Mouse (Mus musculus): ENCODE measurements at regions not wholly inside any gene's neighbourhood (a gene's known extent, or its start where the extent isn't known, plus 50 kb on each side); places are given as distances from the start of the nearest gene placed in this dataset.
"Not testable (repeated sequence)": the region's sequence is repeated elsewhere in the genome, so short reads cannot be mapped to it uniquely, and the experiment has no call there.

GRCm38 (mm10) chr8:102223097-102223496 lies 562.3 kb downstream of the Cdh11 start:
- no peak for DNase-seq (ENCODE audit: low spot score in 2 of 2)

GRCm38 (mm10) chr8:102205633-102206032 lies 579.8 kb downstream of the Cdh11 start:
- DNase-seq (ENCODE audit: low spot score in 2 of 2), result no peak

GRCm38 (mm10) chr8:102159541-102160197 lies 625.8 kb downstream of the Cdh11 start:
- DNase-seq (ENCODE audit: low spot score in 2 of 2), result no peak

- no peak for DNase-seq (ENCODE audit: low spot score in 2 of 2)
Observed at GRCm38 (mm10) chr8:102118657-102119056, 666.8 kb downstream of the Cdh11 start.

GRCm38 (mm10) chr8:102116846-102117403 lies 668.5 kb downstream of the Cdh11 start:
- DNase-seq (ENCODE audit: low spot score in 2 of 2), result no peak

GRCm38 (mm10) chr8:102103773-102104172 lies 681.7 kb downstream of the Cdh11 start:
- DNase-seq (ENCODE audit: low spot score in 2 of 2), result no peak

GRCm38 (mm10) chr8:102096726-102097125 lies 688.7 kb downstream of the Cdh11 start:
- DNase-seq (ENCODE audit: low spot score in 2 of 2), result no peak

- DNase-seq (ENCODE audit: low spot score in 2 of 2), result no peak
Observed at GRCm38 (mm10) chr8:102085927-102086326, 699.5 kb downstream of the Cdh11 start.

- DNase-seq (ENCODE audit: low spot score in 2 of 2), result no peak
Observed at GRCm38 (mm10) chr8:102075611-102076010, 709.8 kb downstream of the Cdh11 start.

GRCm38 (mm10) chr8:102064137-102064536 lies 721.3 kb downstream of the Cdh11 start:
- no peak for DNase-seq (ENCODE audit: low spot score in 2 of 2)

- DNase-seq (ENCODE audit: low spot score in 2 of 2), result no peak
Observed at GRCm38 (mm10) chr8:102053429-102053828, 732.0 kb downstream of the Cdh11 start.

- no peak for DNase-seq (ENCODE audit: low spot score in 2 of 2)
Observed at GRCm38 (mm10) chr8:102026956-102027927, 758.2 kb downstream of the Cdh11 start.

GRCm38 (mm10) chr8:102024472-102024871 lies 761.0 kb downstream of the Cdh11 start:
- DNase-seq (ENCODE audit: low spot score in 2 of 2), result no peak

- DNase-seq (ENCODE audit: low spot score in 2 of 2), result no peak
Observed at GRCm38 (mm10) chr8:102017776-102018175, 767.7 kb downstream of the Cdh11 start.

GRCm38 (mm10) chr8:102000326-102001016 lies 785.0 kb downstream of the Cdh11 start:
- DNase-seq (ENCODE audit: low spot score in 2 of 2), result no peak

GRCm38 (mm10) chr8:101996761-101997160 lies 788.7 kb downstream of the Cdh11 start:
- DNase-seq (ENCODE audit: low spot score in 2 of 2), result not testable (repeated sequence)

GRCm38 (mm10) chr8:101956832-101957231 lies 828.6 kb downstream of the Cdh11 start:
- DNase-seq (ENCODE audit: low spot score in 2 of 2), result no peak

- peak; percentile 31 to 40 for DNase-seq (ENCODE audit: low spot score in 2 of 2)
Observed at GRCm38 (mm10) chr8:101950599-101950998, 834.8 kb downstream of the Cdh11 start.

- DNase-seq (ENCODE audit: low spot score in 2 of 2), result no peak
Observed at GRCm38 (mm10) chr8:101937859-101938258, 847.6 kb downstream of the Cdh11 start.

- DNase-seq (ENCODE audit: low spot score in 2 of 2), result no peak
Observed at GRCm38 (mm10) chr8:101913665-101914064, 871.8 kb downstream of the Cdh11 start.

Measured in heart, adult 9 months (tissue).